Mouse (Mus musculus): ENCODE results near the gene Tsr1. TPM values are rescaled to one million over a fixed set of nuclear protein-coding genes. Genes with fewer than 3 reads are reported as not detected.
A peak's percentile ranks its signal among the peaks of the same experiment; 100 is the strongest.

Gene Tsr1
- 10 to 100 TPM; 33.3 to 34.4 TPM for total RNA-seq (2021)

DNA sequence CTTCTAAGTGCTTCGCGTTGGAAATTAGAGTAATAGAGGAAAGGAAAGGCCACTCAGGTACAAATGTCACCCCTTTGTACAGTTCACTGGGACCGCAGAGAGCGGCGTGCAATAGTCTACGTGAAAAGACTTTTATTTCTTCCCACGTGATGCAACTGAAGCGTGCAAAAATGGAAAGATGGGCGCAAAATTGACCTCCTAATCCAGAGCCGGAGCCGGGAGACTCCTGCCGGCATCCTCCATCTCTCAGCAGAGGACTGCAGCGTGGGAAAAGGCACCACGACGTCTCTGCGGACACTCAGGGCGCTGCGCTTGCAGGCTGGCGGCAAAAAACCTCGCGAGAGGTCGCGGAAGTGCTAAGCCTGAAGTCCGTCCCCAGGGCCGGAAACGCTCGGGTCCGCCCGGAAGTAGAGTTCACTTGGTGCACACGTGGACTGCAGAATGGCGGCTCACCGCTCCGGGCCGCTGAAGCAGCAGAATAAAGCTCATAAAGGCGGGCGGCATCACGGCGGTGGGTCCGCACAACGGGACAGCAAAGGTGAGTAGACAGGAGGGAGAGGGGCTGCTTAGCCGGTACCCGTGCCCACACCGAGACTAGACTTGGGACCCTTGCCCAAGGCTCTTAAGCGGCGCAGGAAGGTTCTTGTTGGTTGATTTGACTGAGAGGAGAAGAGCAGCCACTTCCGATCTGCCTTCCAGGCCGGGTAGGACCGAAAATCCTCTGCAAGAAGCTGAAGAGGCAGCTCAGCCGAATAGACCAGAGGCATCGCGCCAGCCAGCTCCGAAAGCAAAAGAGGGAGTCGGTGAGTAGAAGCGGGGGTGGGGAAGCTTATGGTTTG is at the start of gene Tsr1:
TSS of gene Tsr1 (plus strand) at position 394 of the 839 bp plus-strand sequence.
- peak; percentile 83 to 87 for DNase-seq

DNA sequence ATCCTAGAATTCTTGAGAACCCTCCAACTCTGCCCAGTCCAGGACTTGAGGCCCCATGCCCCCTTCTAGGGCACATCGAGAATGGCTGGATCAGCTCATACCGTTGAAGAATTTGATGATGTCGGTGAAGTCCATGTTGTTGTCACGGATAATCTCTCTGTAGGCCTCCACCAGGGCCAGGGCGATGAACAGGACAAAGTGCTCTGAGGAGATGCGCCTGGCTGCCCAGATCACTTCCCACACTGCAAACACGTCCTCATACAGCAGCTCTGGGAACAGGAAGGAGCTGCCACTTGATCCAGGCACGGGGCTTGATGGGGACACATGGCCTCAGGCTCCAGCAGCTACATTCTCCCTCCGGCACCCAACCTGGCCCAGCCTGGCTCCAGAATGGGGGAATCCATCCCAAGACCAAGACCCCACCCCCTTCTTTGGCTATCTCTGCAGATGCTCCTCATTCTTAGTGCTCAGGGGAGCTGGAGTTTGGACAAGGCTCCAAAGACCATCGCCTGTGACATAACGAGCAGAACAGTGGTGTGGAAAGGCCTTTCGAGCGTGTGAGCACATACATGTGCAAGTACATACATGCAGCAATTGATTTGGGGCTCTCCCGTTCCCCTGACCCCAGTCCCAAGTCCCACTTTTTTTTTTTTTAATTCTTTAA is 46.7 kb upstream of the Tsr1 start:
- no peak for DNase-seq

DNA sequence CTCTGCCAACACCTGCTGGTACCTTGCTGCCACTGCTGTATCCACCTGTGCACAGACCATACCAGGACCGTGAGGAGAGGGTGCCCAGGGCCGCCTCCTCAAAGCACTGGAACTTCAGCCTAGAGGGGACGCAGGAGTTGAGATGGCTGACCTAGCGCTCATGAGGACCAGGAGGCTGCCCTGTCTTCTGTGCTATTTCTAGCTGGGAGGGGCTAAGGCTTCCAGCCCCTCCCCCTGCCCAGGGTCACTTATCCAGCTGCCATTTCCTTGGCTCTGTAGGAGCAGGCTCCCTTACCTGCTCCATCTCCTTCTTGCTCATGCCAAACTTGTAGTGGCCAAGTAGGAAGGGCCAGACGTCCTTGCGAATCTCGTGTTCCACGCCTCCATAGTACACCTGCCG is 40.1 kb upstream of the Tsr1 start:
- no peak for DNase-seq

DNA sequence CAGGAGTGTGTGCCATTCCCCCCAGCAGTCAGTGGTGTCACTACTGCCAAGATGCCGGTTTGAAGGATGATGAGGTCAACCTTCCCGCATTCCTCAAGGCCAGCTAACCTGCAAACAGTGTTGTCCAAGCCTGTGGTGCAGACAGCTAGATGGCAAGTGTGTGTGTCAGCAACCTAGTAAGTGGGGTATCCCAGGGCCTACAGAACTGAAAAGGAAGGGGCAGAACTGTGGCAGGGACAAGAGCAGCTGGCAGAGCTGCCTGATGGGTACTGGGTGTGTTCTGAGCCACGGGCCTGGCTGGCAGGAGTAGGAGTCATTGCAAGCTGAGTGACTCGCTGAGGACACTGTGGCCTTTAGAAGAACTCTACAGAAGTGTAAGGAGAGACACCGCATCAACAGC is 35.7 kb upstream of the Tsr1 start:
- no peak for DNase-seq

DNA sequence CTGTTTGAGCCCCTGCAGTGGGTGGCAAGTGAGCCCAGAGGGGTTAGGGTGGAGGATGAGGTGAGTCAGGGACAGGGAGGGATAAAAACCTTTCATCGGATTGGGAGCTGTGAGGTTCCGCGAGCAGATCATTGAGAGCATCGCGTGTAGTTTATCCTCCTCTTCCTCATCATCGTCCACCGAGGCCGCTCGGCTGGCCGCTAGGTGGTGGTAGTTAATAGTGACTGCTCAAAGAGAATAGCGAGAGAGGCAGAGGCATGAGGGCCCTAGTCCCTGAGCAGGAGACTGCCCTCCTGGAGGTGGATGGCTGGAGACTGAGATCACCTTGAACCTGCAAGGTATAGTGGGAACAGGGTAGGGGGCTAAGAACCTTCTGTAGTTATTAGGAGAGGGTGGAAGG is 34.4 kb upstream of the Tsr1 start:
- DNase-seq = no peak

DNA sequence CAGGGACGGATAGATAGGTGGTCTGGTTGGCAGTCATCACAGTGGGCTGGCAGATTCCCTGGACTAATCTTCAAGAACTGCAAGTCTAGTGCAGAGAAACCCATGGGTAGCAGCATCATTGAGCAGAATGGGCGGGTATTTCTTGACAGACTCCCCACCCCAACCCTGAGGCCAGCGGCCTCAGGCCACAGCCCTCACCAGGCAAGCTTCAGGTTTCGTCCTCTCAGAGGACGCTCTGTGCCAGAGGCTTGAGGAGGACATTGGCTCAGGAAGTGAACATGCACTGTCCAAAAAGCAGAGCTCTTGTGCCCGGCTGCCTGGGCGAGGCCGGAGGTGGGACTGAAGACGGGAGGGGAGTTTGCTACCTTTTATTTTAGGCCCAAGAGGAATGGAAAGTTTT is 33.5 kb upstream of the Tsr1 start:
- DNase-seq = no peak

DNA sequence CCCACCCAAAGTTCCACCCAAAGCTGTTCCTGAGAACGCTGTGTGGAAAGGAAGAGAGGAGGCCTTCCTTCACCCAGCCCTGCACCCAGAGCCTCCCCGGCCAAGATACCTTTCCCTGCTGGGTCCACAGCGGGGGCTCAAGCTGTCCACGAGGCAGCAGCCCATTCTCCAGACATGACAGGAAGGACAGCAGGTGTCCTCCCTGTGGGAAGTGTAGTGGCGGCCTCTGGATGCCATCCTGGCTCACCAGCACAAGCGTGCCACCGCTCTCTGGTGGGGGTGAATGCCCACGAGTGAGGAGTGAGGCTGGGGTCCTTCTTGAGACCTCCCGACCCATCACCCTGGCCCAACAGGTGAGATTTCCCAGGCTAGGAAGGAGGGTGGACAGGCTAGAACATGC is 32.6 kb upstream of the Tsr1 start:
- DNase-seq = no peak

DNA sequence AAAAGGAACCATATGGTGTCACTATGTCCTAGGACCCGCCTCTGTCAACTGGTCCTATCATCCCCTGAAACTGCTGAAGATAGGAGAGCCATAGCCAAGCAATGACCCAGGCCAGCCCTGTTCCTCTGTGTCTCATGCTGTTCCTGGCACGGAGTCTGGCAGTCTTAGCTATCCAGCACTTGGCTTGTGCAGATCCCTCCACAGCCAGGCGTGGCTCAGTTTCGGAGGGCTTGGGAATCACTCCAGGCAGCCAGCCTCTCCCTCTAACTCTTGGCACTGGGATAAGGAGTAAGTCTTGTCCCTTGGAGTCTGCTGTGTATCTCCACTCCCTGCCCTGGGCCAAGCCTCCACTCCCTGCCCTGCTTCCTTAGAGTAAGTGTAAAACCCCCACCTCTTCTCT is 31.2 kb upstream of the Tsr1 start:
- DNase-seq = peak in 1 of 2 experiments; percentile 58

DNA sequence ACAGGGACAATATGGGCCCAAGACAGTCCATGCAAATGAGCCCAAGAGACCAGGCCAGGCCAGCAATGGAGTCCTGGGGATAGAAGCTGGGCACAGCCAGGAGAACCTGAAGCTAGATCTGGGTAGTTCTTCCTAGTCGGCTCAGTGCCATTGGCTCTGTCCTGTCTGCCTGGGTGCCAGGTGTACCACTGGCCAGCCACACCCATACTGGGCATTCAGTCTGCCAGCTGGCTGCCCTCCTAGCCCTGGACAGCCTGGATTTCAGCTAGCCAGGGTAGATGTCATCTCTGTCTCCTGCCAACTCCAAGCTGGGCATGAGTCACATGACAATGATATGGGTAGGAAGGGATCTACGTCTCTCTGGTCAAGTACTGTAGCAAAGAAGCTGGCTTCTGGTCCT is 30.7 kb upstream of the Tsr1 start:
- DNase-seq = no peak

DNA sequence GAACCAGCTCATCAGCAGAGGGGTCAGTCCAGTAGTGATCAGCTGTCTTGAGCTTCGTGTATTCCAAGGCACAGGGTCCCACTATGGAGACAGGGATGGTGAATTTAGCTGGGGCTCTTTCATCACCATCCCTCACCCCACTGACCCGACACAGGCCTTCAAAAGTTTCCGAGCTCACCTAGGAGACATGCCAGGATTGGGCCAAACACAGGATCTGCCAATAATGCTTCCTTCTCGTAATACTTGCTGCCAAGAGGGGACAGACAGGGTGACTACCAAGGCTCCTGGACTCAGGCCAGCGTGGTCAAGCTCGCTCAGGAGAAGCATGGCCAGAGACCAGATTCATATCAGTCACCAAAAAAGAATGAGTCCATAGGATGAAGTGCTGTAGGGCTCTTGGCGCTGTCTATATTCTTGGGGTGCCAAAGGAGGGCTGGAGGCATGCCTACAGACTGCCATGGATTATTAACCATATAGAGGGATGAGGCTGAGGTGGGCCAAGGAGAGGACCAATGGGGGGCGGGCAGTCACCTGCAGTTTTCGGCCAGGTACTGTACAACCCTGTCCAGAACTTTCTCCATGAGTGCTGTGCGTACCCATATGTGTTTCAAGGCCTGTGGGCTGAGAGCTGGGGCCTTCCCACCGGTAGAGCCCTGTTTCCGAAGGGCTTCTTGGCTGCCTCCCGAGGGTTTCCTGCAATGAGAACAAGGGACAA is 29.7 kb upstream of the Tsr1 start:
- DNase-seq = no peak

DNA sequence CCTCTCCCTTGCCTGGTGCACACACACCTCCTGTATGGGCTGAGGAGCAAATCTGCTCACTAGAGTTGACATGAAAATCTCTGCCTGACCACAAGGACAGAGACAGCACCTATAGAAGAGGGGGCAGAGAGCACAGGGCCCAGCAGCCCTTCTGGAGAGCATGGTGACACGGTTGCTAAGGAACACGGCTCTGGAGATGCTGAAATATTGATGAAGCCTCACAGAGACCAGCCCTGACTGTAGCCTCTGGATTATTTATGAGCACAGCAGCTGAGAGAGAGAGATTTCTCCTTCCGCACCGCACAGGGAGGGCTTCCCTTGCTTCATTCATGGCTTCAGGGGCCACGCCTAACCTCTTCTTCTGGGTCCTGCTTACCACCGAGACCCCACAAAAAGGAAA is 28.3 kb upstream of the Tsr1 start:
- DNase-seq = no peak

DNA sequence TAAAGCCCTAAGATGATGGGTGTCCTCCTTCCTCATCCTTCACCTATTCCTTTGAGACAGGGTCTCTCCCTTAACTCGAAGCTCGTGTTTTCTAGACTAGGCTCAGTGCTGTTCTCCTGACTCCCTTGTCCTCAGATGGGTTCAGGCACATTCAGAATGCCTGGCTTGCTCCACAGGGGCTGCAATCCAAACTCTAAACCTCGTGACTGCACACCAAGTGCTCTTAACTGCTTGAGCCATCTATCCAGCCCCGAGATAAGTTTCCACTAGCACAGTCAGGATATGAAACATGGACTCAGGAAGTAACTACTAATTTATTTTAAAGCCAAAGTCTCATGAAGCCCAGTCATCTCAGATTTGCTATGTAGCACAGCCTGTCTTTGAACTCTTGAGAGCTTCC is 27.3 kb upstream of the Tsr1 start:
- DNase-seq = no peak

DNA sequence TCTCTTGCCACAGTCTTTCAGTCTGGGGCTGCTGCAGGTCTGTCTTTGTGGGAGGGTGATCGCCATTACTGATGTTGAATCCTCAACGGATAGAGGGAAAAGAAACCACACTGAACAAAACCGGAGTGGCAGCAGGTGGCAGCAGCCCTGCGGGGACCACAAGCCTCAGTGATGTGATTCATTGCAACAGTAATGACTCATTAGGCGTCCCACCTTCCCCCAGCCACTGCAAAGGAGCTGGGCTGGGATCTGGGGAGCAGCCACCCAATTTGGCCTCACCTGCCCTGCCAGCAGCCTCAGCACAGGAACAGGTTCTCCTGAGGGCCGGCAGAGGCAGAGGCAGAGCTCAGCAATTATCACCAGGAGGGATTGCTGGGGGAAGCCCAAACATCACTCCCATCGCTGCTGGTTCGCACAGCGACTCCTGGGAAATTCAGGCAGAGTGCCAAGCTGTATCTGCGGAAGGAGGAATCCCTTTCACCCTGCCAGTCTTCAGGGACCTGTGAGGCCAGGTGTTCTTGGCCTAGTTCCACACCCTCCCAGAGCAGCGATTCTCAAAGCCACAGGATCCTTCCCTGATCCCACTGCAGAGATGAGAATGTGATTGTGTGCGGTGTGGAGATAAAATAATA is 26.8 kb upstream of the Tsr1 start:
- peak; percentile 60 to 63 for DNase-seq

DNA sequence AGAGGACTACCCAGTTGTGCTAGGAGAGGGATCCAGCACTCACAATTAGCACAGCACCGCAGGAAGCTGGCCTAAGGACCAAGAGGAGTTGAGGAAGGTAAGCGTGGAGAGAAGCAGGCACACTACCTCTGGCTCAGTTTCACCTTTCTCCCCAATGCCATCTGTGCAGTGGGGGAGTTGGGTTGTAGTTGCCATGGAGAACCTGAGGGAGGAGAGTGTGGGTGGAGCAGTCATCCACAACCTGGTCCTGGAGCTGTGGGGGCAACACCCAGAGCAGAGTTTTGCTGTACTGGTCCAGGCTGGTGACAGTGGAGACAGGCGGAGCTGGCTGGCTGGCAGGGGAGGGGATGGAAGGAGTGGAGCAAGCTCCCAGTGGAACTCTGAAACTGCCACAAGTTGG is 23.2 kb upstream of the Tsr1 start:
- DNase-seq = peak; percentile 54 to 61

DNA sequence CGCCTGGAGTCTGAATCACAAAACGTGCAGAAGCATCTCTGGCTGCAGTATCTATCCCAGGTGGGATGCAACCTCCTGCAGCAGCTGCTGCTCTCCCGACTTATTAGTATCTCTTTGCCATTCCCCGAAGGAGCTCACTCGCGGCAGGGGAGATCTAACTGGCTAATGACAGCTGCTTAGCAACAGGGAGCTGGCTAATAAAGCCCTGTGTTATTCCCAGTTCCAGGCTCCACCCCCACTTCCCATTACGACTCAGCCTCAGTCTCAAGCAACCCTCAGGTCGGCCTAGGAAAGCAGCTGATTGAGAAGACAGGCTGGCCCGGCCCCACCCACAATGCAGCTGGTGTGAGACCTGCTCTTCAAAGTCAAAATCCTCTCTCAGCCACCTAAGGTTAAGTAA is 21.1 kb upstream of the Tsr1 start:
- DNase-seq = peak; percentile 72 to 76

DNA sequence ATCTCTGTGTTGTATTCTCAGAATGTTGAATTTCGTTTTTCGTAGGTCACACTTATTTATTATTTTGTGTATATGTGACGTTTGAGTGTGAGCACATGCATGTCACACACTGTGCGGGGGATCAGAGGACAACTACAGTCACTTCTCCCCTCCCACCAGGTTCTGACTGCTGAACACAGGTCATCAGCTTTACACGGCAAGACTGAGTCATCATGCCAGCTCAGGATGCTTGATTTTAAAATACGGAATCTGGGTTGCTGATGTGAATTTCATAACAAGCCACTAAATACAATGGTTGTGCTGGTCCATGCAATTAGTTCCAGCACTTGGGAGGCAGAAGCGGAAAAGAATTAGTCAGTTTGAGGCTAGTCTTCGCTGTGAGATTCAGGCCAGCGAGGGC is 16.9 kb upstream of the Tsr1 start:
- DNase-seq = no peak

DNA sequence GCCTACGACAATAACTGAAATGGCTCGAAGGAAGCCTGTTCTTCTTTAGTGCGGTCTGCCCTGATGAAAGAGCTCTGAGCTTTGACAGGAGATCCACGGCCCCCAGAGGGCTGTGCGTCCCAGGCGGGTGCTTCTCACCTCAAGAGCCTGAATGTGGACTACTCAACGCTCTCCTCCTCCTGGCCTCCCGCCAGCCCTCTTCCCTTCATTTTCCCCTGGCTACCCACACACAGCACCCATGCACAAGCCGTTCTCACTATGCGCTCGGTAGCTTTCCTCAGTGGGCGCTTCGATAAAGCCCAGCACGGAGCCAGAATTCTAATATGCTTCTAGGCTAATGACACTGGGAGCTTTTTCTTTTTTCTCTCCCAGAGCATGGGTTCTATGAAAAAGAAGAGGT is 15.9 kb upstream of the Tsr1 start:
- DNase-seq = no peak

DNA sequence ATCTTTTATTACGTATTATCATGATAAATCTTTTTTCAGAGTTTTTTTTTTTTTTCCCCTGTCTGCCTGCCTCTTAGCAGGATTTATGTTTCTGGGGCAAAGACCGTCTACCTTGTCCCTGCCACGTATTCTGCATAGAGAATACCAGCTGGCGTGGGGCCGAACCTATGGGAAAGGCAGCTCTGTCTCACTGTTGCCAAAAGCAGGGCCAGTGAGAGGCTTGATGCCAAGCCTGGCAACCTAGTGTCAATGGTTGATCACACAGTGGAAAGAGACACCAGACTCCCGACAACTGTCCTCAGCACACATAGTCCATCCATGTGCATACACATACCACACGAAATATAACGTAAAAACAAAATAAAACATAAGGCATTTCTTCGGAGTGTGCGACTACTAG is 14.8 kb upstream of the Tsr1 start:
- DNase-seq = no peak

DNA sequence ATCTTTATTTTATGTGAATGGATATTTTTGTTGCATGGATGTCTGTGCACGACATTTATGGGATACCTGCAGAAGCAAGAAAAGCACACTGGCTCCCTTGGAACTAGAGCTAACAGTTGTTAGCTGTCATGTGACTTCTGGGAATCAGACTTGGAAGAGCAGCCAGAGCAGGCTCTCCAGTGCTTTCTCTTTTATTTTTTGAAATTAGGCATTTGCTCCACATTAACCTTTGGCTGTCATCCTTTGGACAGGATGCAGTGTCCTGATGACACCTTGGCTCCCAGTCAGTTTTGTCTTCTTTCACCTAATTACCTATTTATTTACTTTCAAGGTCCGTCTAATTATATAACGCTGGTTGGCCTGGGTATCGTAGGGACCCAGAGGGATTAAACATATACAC is 3.3 kb upstream of the Tsr1 start:
- no peak for DNase-seq

DNA sequence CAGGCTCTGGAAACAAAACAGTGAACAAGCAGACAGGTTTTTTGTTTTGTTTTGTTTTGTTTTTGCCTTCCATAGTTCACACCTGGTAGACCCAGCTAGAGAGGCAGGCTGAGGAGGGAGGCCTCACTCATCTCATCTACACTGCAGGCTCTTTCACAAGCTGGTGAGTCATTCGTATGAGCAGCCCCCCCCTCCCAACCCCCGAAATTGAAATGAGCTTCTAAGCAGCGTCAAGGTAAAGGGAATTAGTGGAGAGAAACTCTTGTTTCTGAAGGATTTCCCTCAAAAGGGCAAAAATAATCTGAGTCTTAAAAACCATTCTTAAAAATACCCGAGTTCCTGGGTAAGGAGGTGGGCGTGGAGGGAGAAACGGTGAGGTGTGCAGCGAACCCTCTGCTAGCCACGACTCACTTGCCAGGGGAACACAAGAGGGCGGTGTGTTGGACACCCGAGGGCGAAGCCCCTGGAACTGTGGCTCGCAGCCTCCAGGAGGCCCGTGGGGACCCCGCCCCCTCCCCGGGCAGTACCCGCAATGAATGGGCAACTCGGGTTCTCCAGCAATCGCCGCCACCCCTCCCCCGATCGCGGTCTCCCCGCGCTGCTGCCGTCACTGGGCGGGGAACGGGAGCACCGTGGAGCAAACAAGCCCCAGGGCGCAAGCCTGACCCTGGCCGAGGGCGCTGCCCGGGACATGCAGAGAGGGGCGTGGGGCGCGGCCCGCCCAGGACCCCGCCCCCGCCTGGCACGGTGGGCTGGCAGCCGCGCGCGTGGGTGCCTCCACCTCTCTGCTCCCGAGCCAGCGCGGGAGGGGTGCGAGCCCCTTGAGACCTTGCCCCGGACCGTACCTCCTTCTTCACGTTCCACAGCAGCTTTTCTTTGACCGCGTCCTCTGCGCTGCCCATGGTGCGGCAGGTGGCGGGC is 1.6 kb upstream of the Tsr1 start:
- DNase-seq = peak; percentile 61 to 67

DNA sequence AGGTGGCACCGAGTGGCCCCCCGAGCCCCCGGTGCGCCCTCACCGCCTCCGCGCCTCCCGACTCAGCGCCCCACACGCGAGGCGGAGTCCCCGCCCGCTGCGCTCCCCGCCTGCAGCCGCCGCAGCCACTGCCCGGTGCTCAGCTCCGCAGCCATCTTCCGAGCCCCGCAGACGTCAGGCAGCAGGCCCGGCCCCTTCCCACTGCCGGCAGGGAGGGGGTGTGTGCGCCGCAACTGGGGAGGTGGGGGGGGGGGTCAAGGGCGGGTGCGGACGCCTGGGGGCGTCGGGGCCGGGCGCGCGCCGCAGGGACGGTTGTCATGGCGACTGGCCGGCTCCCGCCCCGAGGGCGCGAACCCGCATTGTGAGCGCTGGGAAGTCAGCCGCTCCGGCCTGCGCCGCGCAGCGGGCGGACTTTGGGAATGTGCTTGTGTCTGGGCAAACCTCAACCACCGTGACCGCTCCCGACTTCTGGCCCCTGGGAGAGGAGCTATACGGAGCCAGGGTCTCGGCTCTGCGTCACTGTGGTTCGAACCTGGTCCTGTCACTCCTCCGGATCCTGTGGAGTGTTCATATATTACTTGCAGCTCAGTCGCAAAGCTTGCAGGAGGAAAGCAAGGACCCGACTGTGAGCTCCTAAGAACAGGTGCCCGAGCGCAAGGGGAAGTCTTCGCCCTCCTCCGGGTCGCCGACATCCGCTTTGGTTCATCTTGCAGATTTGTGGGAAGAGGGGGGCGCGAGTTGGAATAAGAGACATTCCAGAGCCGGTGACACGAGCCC is 782 bp upstream of the Tsr1 start, which contains the start of gene Sgsm2:
TSS of gene Sgsm2 (minus strand) at position 160 of the 777 bp plus-strand sequence.
- peak; percentile 61 to 71 for DNase-seq
